Mouse (Mus musculus) embryonic fibroblast, embryonic 13.5 days (primary cell): ENCODE measurements around the gene Sirt1. TPM values are rescaled to one million over a fixed set of nuclear protein-coding genes. Genes with fewer than 3 reads are reported as not detected.
"Not testable (repeated sequence)": the region's sequence is repeated elsewhere in the genome, so short reads cannot be mapped to it uniquely, and the experiment has no call there.

ENCODE experiments used
- H3K27ac ChIP-seq: 2 replicates; pipeline ENCODE4 v1.5.1; 2012; ENCODE audit warnings: low read length, control low read depth, inconsistent platforms; ENCODE audit not compliant: insufficient read depth
- H3K4me1 ChIP-seq: 2 replicates; pipeline ENCODE4 v1.6.1; 2011; ENCODE audit warnings: low read length; ENCODE audit not compliant: control insufficient read depth, insufficient read depth
- H3K4me3 ChIP-seq: 2 replicates; pipeline ENCODE4 v1.5.1; 2011; ENCODE audit warnings: mild to moderate bottlenecking, control low read depth, low read length; ENCODE audit not compliant: insufficient read depth
- CTCF ChIP-seq: IDR thresholded peaks from 2 replicates; pipeline ENCODE4 v1.5.1; 2011; ENCODE audit warnings: mild to moderate bottlenecking, control low read depth, low read length, moderate library complexity, borderline replicate concordance; ENCODE audit not compliant: insufficient read depth
- POLR2A ChIP-seq: IDR thresholded peaks from 2 replicates; pipeline ENCODE4 v1.6.1; 2011; ENCODE audit warnings: low read depth, mild to moderate bottlenecking, control low read depth, low read length, moderate library complexity
- polyA plus RNA-seq: library from polyadenylated mRNA; stranded (reverse); fragments of >200 nt; gene quantifications from 2 replicates; pipeline ENCODE4 v1.2.4, GENCODE M21; 2011; ENCODE audit warnings: low read depth; ENCODE audit not compliant: missing spikeins, insufficient read length

The Sirt1 gene
- polyA plus RNA-seq, 1 experiment, result 14.4 TPM

DNA sequence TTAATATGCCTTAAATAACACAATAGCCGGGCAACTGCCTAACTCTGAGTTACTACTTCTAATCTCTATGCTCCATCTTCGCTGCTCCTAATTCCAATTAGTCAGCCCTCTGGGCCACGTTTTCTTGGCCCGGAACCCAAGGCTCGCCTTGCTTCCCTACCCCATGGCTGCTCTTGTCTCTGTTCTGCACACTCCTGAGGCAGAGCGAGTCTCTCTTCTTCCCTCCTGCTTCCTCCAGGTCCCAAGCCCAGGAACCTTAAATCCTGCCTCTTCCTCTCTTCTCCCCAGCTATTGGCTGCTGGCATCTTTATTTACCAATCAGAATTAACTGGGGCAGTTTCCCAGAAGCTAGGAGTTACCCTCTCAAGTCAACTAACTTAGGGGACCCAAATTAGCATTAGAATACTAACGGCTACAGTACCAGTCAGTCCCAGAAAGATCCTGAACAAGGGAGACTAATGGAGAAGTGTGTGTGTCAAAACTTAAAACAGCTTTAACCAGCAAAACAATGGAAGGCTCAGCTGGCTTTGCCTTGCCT, 15.5 kb downstream of the Sirt1 start:
- TF ChIP-seq POLR2A (no peak), CTCF (no peak)

GRCm38 (mm10) chr10:63360502-63360901, 21.0 kb downstream of the Sirt1 start:
- no peaks in the 10 kb centered on the region for H3K4me1 ChIP-seq
- TF ChIP-seq POLR2A (no peak), CTCF (no peak)
- no peak overlapping the region for H3K4me3 ChIP-seq
- no peak overlapping the region for H3K27ac ChIP-seq

More for the DNA sequence above, 15.5 kb downstream of the Sirt1 start:
- Histone ChIP-seq H3K4me3 (no peak overlapping the region), H3K4me1 (no peaks in the 10 kb centered on the region), H3K27ac (no peak overlapping the region)

DNA sequence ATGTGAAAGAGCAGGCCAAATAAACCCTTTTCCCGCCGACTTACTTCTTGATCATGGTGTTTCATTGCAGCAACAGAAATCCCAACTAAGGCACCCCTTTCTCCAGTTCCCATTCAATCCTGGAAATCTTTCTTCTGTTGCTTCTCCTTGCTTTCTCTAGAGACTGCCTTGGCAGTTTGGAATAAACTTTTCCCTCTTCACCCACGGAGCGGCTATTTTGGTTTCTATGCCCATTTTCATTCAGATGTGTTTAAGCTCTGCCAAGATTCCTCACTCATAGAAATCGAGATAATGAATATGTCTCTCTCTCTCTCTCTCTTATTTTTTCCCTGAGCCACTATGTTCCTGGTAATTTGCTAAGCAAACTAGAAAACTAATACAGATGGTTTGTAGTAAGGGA, 29.4 kb downstream of the Sirt1 start:
- TF ChIP-seq POLR2A, result no peak
- no peak for TF ChIP-seq CTCF
- Histone ChIP-seq H3K4me3 (no peak overlapping the region), H3K27ac (no peak overlapping the region), H3K4me1 (no peaks in the 10 kb centered on the region)

- not testable (repeated sequence) for H3K4me1 ChIP-seq, H3K27ac ChIP-seq, H3K4me3 ChIP-seq
These were observed 30.4 kb downstream of the Sirt1 start for GRCm38 (mm10) chr10:63351099-63351498.

- H3K27ac ChIP-seq, result no peak overlapping the region
- no peak overlapping the region for H3K4me3 ChIP-seq
- TF ChIP-seq CTCF, result no peak
- H3K4me1 ChIP-seq, result no peaks in the 10 kb centered on the region
These were observed 30.8 kb downstream of the Sirt1 start for GRCm38 (mm10) chr10:63350666-63351065.

- no peak for TF ChIP-seq CTCF
- no peak for TF ChIP-seq POLR2A
- Histone ChIP-seq H3K27ac (no peak overlapping the region), H3K4me3 (no peak overlapping the region), H3K4me1 (no peaks in the 10 kb centered on the region)
These were observed 33.2 kb downstream of the Sirt1 start for GRCm38 (mm10) chr10:63348291-63348690.

DNA sequence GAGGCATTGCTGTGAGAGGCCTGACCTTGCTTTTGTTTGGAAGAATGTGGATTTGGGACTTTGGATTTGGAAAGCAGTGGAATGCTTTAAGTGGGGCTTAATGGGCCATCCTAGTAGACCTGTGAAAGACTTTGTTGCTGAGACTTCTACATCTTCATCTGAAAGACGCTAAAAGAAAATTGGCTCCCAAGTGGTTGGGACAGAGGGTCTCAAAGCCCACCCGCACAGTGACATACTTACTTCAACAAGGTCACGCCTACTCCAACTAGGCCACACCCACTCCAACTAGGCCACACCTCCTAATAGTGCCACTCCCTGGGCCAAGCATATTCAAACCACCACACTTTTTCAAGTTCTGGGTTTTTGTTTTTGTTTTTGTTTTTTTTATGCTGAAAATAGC, 36.8 kb downstream of the Sirt1 start:
- no peak for TF ChIP-seq CTCF
- no peak for TF ChIP-seq POLR2A
- no peaks in the 10 kb centered on the region for H3K4me1 ChIP-seq
- H3K4me3 ChIP-seq, result no peak overlapping the region

DNA sequence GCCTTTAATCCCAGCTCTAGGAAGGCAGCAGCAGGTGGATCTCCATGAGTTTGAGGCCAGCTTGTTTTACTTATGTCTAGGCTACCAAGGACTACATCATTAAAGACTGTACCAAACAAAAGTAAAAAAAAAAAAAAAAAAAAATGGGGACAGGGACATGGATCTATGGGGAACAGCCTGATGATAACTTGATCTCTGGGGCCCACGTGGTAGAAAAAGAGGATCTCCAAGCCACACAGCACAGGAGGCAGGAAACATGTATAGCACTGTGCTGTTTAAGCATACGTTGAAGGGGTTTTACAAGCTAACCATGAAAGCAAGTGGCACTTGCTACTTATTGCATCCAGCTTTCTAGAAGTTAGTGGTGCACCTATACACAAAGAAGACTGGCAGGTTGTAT, 40.2 kb downstream of the Sirt1 start:
- H3K4me3 ChIP-seq, result no peak overlapping the region
- no peak for TF ChIP-seq CTCF
- no peak for TF ChIP-seq POLR2A
- H3K4me1 ChIP-seq, result no peaks in the 10 kb centered on the region; the same call in 1 of the 2 replicates
- no peak overlapping the region for H3K27ac ChIP-seq

More for the DNA sequence above, 36.8 kb downstream of the Sirt1 start:
- no peak overlapping the region for H3K27ac ChIP-seq

DNA sequence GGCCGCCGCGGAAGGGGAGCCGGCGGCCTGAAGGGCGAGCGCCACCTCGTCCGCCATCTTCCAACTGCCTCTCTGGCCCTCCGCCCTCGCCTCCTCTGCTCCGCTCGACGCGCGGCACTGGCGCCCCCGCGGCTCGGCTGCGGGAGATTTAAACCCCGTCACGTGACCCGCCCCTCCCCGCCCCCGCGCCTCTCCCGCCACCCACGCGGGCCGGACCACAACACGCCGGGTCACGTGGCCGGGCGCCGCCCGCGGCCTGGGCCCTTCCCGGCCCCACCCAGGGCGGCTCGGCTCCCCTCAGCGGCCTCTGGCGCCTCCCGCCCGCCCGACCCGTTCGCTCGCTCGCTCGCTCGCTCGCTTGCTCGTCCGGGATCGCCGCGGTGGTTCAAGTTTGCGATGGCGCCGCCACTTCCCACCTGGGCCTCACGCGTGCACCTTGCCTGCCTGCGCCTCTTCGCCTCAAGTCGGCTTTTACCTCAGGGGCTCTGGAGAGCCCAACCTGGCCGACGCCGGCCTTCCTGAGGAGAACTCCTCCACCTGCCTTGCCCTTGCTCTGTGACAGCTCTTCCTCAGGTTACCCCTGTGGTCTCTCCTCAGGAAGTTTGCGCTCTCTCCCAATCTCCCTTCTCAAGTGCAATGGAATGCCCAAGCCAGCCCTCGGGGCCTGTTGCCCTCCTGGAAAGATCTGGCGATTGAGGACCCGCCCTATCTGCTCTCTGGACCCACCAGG, 42.4 kb downstream of the Sirt1 start:
- TF ChIP-seq POLR2A, result peak; percentile 95
- no peak for TF ChIP-seq CTCF
- peak overlapping the region; percentile 48 for H3K4me3 ChIP-seq
- no peak overlapping the region for H3K27ac ChIP-seq
- H3K4me1 ChIP-seq, result no peaks in the 10 kb centered on the region; the same call in 1 of the 2 replicates

GRCm38 (mm10) chr10:63337951-63338836, 43.3 kb downstream of the Sirt1 start:
- Histone ChIP-seq H3K4me1 (no peaks in the 10 kb centered on the region; the same call in 1 of the 2 replicates), H3K4me3 (peak overlapping the region; percentile 77), H3K27ac (no peak overlapping the region)
- TF ChIP-seq CTCF (no peak), POLR2A (no peak)
